Comparison of ENCODE assay signal across 10 mouse cellular contexts in genomic region chr5:17888598-17888997, GRCm38 (mm10). TPM values are rescaled to one million over a fixed set of nuclear protein-coding genes. Genes with fewer than 3 reads are reported as not detected.
DNase-seq lines count a peak whose midpoint lies in the region; ATAC-seq and TF ChIP-seq lines count a peak whose summit lies in the region.
"Had no signal": no experiment of that assay in that cellular context is flagged by ENCODE, and none has a peak within 500 bp of the region (broad histone marks: within the 10 kb centered on the region; RNA-seq: fewer than 3 reads in every experiment).

Gene Cd36, minus strand, starts transcription at chr5:17888801.

- TF ChIP-seq CTCF in lung, adult 2 months (IDR thresholded peaks at IDR 0.05; ENCODE audit: insufficient read depth, low read length), result no peak

- intact Hi-C loops in heart, postnatal 14 days (cut with DNase I), result loop anchor here (5.0 to 10.0 kb wide), 2 partner anchors 94 to 116 kb away; no protein-coding TSS in a partner anchor

- peak; percentile 33; the same call in 1 of the 2 replicates for TF ChIP-seq POLR2A in lung, adult 2 months (IDR thresholded peaks at IDR 0.05; ENCODE audit: borderline replicate concordance, extremely low read depth, low read depth, low read length)

- H3K9ac ChIP-seq in embryonic facial prominence, embryonic 14.5 days (ENCODE audit: low read depth, low read length), result no peak within 1 kb of the TSS
- H3K9ac ChIP-seq: neural tube, embryonic 13.5 days had no signal

- no peak within 1 kb of the TSS for H3K4me2 ChIP-seq in embryonic facial prominence, embryonic 14.5 days (ENCODE audit: low read depth, low read length)
- H3K4me2 ChIP-seq: neural tube, embryonic 13.5 days had no signal

- no peaks in the 10 kb centered on the region for H3K9me3 ChIP-seq in embryonic facial prominence, embryonic 14.5 days (ENCODE audit: control insufficient read depth, low read length)
- H3K9me3 ChIP-seq: neural tube, embryonic 13.5 days had no signal

- DNase-seq in adrenal gland, postnatal 10 days, result no peak
- DNase-seq in embryonic facial prominence, embryonic 14.5 days (ENCODE audit: low spot score), result peak; percentile 14
- peak; percentile 22 to 50 for DNase-seq in heart, postnatal 14 days
- DNase-seq in lung, adult 2 months, result peak; percentile 40
- no peak for DNase-seq in layer of hippocampus, adult 9-10 months (ENCODE audit: low spot score)
- DNase-seq in thymus, postnatal 10 days (ENCODE audit: low spot score in 2 of 2), result no peak
- DNase-seq in left cerebral cortex, adult 8-10 months (ENCODE audit: low spot score in 2 of 2), result no peak

- no peaks in the 10 kb centered on the region for H3K27me3 ChIP-seq in embryonic facial prominence, embryonic 14.5 days (replicated peaks; ENCODE audit: control insufficient read depth, insufficient read depth, low read length)
- H3K27me3 ChIP-seq: neural tube, embryonic 13.5 days had no signal

- ATAC-seq in embryonic facial prominence, embryonic 14.5 days (ENCODE audit: low read depth), result no peak
- ATAC-seq in megakaryocyte progenitor cell, adult 5-6 weeks (replicated peaks; ENCODE audit: poor library complexity), result no peak
- ATAC-seq: Patski had no signal

- no peak within 1 kb of the TSS for H3K4me3 ChIP-seq in embryonic facial prominence, embryonic 14.5 days (ENCODE audit: low read depth, low read length)
- peak within 1 kb of the TSS; percentile 66 for H3K4me3 ChIP-seq in lung, adult 2 months (replicated peaks; ENCODE audit: extremely low read depth, low read depth, low read length)
- H3K4me3 ChIP-seq: neural tube, embryonic 13.5 days had no signal

- no peak within 1 kb of the TSS for H3K27ac ChIP-seq in embryonic facial prominence, embryonic 14.5 days (replicated peaks; ENCODE audit: low read depth, low read length)
- H3K27ac ChIP-seq: neural tube, embryonic 13.5 days had no signal

- no peaks in the 10 kb centered on the region for H3K4me1 ChIP-seq in embryonic facial prominence, embryonic 14.5 days (ENCODE audit: control insufficient read depth, insufficient read depth, low read length)
- peaks cover 11% of the 10 kb centered on the region for H3K4me1 ChIP-seq in lung, adult 2 months (ENCODE audit: control insufficient read depth, insufficient read depth, low read length)
- H3K4me1 ChIP-seq: neural tube, embryonic 13.5 days had no signal

- no peaks in the 10 kb centered on the region for H3K36me3 ChIP-seq in embryonic facial prominence, embryonic 14.5 days (ENCODE audit: control insufficient read depth, insufficient read depth, low read length)
- H3K36me3 ChIP-seq: neural tube, embryonic 13.5 days had no signal

- WGBS in embryonic facial prominence, embryonic 14.5 days, result 41% methylated on average over 5 of the region's 5 CpGs
- WGBS in lung, adult 2 months, result 20% methylated on average over 5 of the region's 5 CpGs

RNA-seq across cellular contexts. Expression of gene Cd36, which starts in this region (rescaled TPM):
- total RNA-seq in adrenal gland, postnatal 10 days (2021), result 1,000 to 10,000 TPM; 1,078 to 1,144 TPM
- polyA plus RNA-seq in embryonic facial prominence, embryonic 14.5 days (2014; fragmentation: Nextera tagmentation; extraction: Ambion mirVana), result 44.3 and 49.6 TPM in 2 replicates
- 1,000 to 10,000 TPM; 1,593 to 1,754 TPM for total RNA-seq in heart, postnatal 14 days (2021)
- 154 and 256 TPM in 2 replicates for polyA plus RNA-seq in lung, adult 2 months (2012; rRNA removed)
- total RNA-seq in megakaryocyte progenitor cell, adult 5-6 weeks (2015), result 0.98 and 1.6 TPM in 2 replicates
- 0.92 and 2.9 TPM in 2 replicates for total RNA-seq in megakaryocyte progenitor cell, adult 5-6 weeks (2017)
- total RNA-seq in left cerebral cortex, adult 8-10 months (2022), result 1 to 10 TPM; 1.4 to 7.8 (median 4.6) TPM

Comparison
In these comparisons a context has a peak if more than half of its experiments do, and no peak if none do; other contexts are left out.
1. RNA of gene Cd36 (total RNA-seq): 1,593 to 1,754 TPM in heart, postnatal 14 days and 1,078 to 1,144 TPM in adrenal gland, postnatal 10 days; 1.4 to 7.8 TPM in left cerebral cortex, adult 8-10 months and 0.92 to 2.9 TPM in megakaryocyte progenitor cell, adult 5-6 weeks; every median in the first group is over 100 times any median in the second.
2. DNase-seq: peak in embryonic facial prominence, embryonic 14.5 days (single experiment), heart, postnatal 14 days (2 of 2) and lung, adult 2 months (single experiment); none in adrenal gland, postnatal 10 days (single experiment), layer of hippocampus, adult 9-10 months (single experiment), thymus, postnatal 10 days (0 of 2) and left cerebral cortex, adult 8-10 months (0 of 2).